Mouse (Mus musculus) cortical plate, adult 2 months (tissue): ENCODE data around the gene Dnaic2.

ENCODE experiments used
- CTCF ChIP-seq: fragments of 200-500 bp; IDR thresholded peaks from 2 replicates; pipeline ENCODE4 v1.5.1; 2011; ENCODE audit warnings: mild to moderate bottlenecking, control low read depth, low read length; ENCODE audit not compliant: insufficient read depth; ENCODE audit errors: extremely low read depth
- POLR2A ChIP-seq: fragments of 200-500 bp; IDR thresholded peaks from 2 replicates; pipeline ENCODE4 v1.6.1; 2011; ENCODE audit warnings: mild to moderate bottlenecking, low read length, control low read depth; ENCODE audit not compliant: insufficient read depth; ENCODE audit errors: extremely low read depth

DNA sequence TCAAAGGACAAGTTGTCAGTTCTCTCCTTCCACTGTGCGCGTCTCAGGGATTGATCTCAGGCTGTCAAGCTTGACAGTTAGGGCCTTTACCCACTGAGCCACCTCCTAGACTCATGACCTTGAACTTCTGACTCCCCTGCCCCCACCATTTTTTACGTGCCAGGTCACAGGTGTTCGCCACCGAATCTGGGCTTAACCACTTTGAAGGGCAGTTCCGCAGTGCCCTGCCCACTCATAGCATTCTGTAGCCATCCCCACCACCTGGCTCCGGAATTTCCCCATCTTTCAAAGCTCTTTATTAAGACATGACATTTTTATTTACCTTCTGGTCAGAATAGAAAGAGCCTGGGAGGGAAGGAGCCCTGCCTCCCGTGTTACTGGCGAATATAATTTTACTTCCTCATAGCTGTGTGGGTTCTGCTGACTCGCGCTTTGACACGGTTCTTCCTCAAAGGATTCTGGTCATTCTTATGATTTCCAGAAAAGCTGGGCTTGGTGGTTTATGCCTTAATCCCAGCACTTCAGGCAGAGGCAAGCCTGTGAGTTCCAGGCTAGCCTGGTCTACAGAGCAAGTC is 20.4 kb downstream of the Dnaic2 start:
- TF ChIP-seq POLR2A (no peak), CTCF (no peak)
